Mouse (Mus musculus) cerebellum, adult 2 months (tissue): ENCODE results near the gene Btbd10.

Experiments
- CTCF ChIP-seq: fragments of 200-500 bp; IDR thresholded peaks from 2 replicates; pipeline ENCODE4 v1.5.1; 2011; ENCODE audit warnings: low read depth, mild to moderate bottlenecking, control low read depth, low read length, moderate library complexity, borderline replicate concordance; ENCODE audit not compliant: insufficient read depth
- POLR2A ChIP-seq: fragments of 200-500 bp; IDR thresholded peaks from 2 replicates; pipeline ENCODE4 v1.6.1; 2011; ENCODE audit warnings: low read length, control low read depth, borderline replicate concordance; ENCODE audit not compliant: insufficient read depth

DNA sequence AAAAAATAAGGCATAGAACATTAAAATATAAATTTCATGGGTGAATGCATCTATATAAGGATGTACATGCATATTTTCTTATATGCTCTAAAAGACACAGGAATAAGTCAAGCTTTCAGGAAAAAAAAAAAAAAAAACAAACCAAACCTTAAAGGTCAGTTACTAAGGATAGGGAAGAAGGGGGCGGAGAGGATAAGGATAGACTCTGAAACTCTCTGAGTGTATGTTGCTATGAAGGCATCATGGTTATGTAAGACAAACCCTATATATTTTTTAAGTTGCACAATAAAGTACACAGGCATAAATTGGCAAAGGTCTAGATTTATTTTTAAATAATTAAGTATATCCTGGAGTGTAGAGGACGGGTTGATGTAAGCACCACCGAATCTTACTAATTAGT lies 46.1 kb upstream of the Btbd10 start:
- TF ChIP-seq CTCF (no peak), POLR2A (no peak)
